8 mouse cellular contexts compared by ENCODE assay signal in the genomic region with DNA sequence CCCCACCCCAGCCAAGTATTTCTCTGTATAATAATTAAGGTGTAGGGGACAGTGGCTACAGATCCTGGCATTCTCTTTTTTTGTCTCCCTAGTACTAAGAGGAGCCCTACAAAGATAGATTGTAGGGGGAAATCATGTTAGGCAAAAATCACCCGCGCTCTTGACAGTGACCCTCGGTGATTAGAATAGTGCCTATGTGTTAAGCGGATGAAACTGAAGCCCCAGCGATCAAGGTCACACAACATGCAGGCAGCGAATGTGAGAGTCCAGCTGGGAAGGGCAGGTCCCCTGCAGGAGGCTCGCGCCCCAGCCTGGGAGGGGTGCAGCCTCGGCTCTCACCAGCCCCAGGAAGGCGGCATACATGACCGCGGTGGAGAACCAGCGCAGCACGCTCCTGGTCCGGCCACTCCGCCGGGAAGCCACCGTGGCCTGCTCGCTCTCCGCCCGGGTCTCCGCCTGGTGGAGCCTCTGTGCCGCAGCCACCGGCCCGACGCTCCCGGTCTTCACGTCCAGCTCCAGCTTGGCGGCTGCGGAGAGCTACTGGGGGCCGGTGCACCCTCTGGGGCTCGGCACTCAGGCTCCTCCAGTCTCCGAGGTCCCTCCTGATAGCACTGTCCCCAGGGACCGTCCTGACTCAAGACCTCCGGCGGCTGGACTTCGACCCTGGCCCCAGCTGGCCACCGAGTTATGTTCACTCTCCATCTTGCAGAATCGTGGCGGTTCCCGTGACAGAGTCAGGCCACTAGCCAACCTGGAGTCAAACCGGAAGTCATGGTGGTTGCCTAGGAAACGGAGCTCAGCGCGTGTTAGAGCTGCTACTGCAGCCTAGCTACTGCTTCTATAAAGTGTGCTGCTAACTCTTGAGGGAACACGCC. TPM values are rescaled to one million over a fixed set of nuclear protein-coding genes. Genes with fewer than 3 reads are reported as not detected.
A peak's percentile ranks its signal among the peaks of the same experiment; 100 is the strongest.
DNase-seq lines count a peak whose midpoint lies in the region; ATAC-seq lines count a peak whose summit lies in the region.

A gene (minus strand): TSS at position 715 of the 875 bp plus-strand sequence.

- peak; percentile 90 for ATAC-seq in heart, embryonic 15.5 days (replicated peaks; ENCODE audit: insufficient number of reproducible peaks, insufficient read depth, low FRiP score, low read depth)
- peak; percentile 76 for ATAC-seq in liver, embryonic 12.5 days
- ATAC-seq in stomach, embryonic 15.5 days (ENCODE audit: insufficient read depth, low FRiP score, low read depth) = peak; percentile 87

- H3K9ac ChIP-seq in heart, embryonic 15.5 days = peak within 1 kb of the TSS; percentile 71
- H3K9ac ChIP-seq in liver, embryonic 12.5 days = peak within 1 kb of the TSS; percentile 56
- peak within 1 kb of the TSS; percentile 23; the same call in 1 of the 2 replicates for H3K9ac ChIP-seq in stomach, embryonic 15.5 days

- H3K36me3 ChIP-seq in forebrain, embryonic 10.5 days (replicated peaks) = no peaks in the 10 kb centered on the region
- no peaks in the 10 kb centered on the region for H3K36me3 ChIP-seq in heart, embryonic 15.5 days
- no peaks in the 10 kb centered on the region for H3K36me3 ChIP-seq in liver, embryonic 12.5 days
- H3K36me3 ChIP-seq in stomach, embryonic 15.5 days = no peaks in the 10 kb centered on the region

- peaks cover 6% of the 10 kb centered on the region for H3K9me3 ChIP-seq in forebrain, embryonic 10.5 days
- H3K9me3 ChIP-seq in heart, embryonic 15.5 days (replicated peaks) = no peaks in the 10 kb centered on the region
- H3K9me3 ChIP-seq in liver, embryonic 12.5 days (replicated peaks) = no peaks in the 10 kb centered on the region
- H3K9me3 ChIP-seq in stomach, embryonic 15.5 days = no peaks in the 10 kb centered on the region

- peak within 1 kb of the TSS; percentile 85 for H3K27ac ChIP-seq in forebrain, embryonic 10.5 days
- H3K27ac ChIP-seq in heart, embryonic 15.5 days = peak within 1 kb of the TSS; percentile 91
- peak within 1 kb of the TSS; percentile 62 for H3K27ac ChIP-seq in liver, embryonic 12.5 days
- no peak within 1 kb of the TSS for H3K27ac ChIP-seq in stomach, embryonic 15.5 days

- peak within 1 kb of the TSS; percentile 95 for H3K4me2 ChIP-seq in heart, embryonic 15.5 days
- H3K4me2 ChIP-seq in liver, embryonic 12.5 days = peak within 1 kb of the TSS; percentile 88
- peak within 1 kb of the TSS; percentile 97 for H3K4me2 ChIP-seq in stomach, embryonic 15.5 days

- WGBS in forebrain, embryonic 10.5 days = 1% methylated on average over 46 of the region's 46 CpGs
- under 1% methylated on average over 46 of the region's 46 CpGs for WGBS in heart, embryonic 15.5 days
- WGBS in liver, embryonic 12.5 days (ENCODE audit: insufficient replicate concordance) = 1% methylated on average over 46 of the region's 46 CpGs
- under 1% methylated on average over 46 of the region's 46 CpGs for WGBS in stomach, embryonic 15.5 days

- H3K4me3 ChIP-seq in forebrain, embryonic 10.5 days = peak within 1 kb of the TSS; percentile 72
- peak within 1 kb of the TSS; percentile 73 for H3K4me3 ChIP-seq in heart, embryonic 15.5 days
- H3K4me3 ChIP-seq in liver, embryonic 12.5 days = peak within 1 kb of the TSS; percentile 61
- peak within 1 kb of the TSS; percentile 63 for H3K4me3 ChIP-seq in stomach, embryonic 15.5 days (replicated peaks)

- H3K27me3 ChIP-seq in forebrain, embryonic 10.5 days (ENCODE audit: poor library complexity, severe bottlenecking) = peaks cover 43% of the 10 kb centered on the region
- H3K27me3 ChIP-seq in heart, embryonic 15.5 days = peaks cover 10% of the 10 kb centered on the region; the same call in 1 of the 2 replicates
- peaks cover 60% of the 10 kb centered on the region for H3K27me3 ChIP-seq in liver, embryonic 12.5 days (replicated peaks)
- no peaks in the 10 kb centered on the region for H3K27me3 ChIP-seq in stomach, embryonic 15.5 days (replicated peaks)

- H3K4me1 ChIP-seq in forebrain, embryonic 10.5 days = peaks cover 30% of the 10 kb centered on the region
- H3K4me1 ChIP-seq in heart, embryonic 15.5 days (replicated peaks) = peaks cover 14% of the 10 kb centered on the region
- H3K4me1 ChIP-seq in liver, embryonic 12.5 days = peaks cover 11% of the 10 kb centered on the region
- H3K4me1 ChIP-seq in stomach, embryonic 15.5 days = peaks cover 3% of the 10 kb centered on the region; the same call in 1 of the 2 replicates

- DNase-seq in CD4-positive helper T cell, adult 2 months (ENCODE audit: low read depth, low spot score) = peak; percentile 85
- DNase-seq in c-Kit-positive CD71-negative TER-119-negative erythroid progenitor cells, embryonic 14.5 days (ENCODE audit: low read depth) = peak; percentile 53
- peak; percentile 90 for DNase-seq in forebrain, embryonic 10.5 days (ENCODE audit: extremely low spot score, low spot score)
- peak; percentile 95 for DNase-seq in kidney, postnatal 14 days
- DNase-seq in natural killer cell, adult 2 months (ENCODE audit: low spot score in 2 of 2) = peak; percentile 77 to 78

RNA-seq across cellular contexts. Expression of the gene that starts here (rescaled TPM):
- polyA plus RNA-seq in forebrain, embryonic 10.5 days (2016; fragmentation: Nextera tagmentation; extraction: Ambion mirVana) = 0.12 TPM in 1 of 2 replicates, not detected in the other
- 0.62 and 1.0 TPM in 2 replicates for polyA plus RNA-seq in heart, embryonic 15.5 days (2015; fragmentation: Nextera tagmentation; extraction: Ambion mirVana)
- polyA plus RNA-seq in liver, embryonic 12.5 days (2016; fragmentation: Nextera tagmentation; extraction: Ambion mirVana) = 0.19 and 0.42 TPM in 2 replicates
- polyA plus RNA-seq in stomach, embryonic 15.5 days (2015; fragmentation: Nextera tagmentation; extraction: Ambion mirVana) = 0.06 and 0.09 TPM in 2 replicates

Comparison
In these comparisons a context has a peak if more than half of its experiments do, and no peak if none do; other contexts are left out.
1. Peak in DNase-seq, H3K4me3 ChIP-seq and H3K27ac ChIP-seq in forebrain, embryonic 10.5 days; RNA of the gene not detected or under 1 TPM.
2. Peak in ATAC-seq, H3K4me3 ChIP-seq, H3K27ac ChIP-seq, H3K9ac ChIP-seq and H3K4me2 ChIP-seq in liver, embryonic 12.5 days; RNA of the gene not detected or under 1 TPM.
3. Peak in ATAC-seq, H3K4me3 ChIP-seq, H3K9ac ChIP-seq and H3K4me2 ChIP-seq in stomach, embryonic 15.5 days; RNA of the gene not detected or under 1 TPM.